Mouse (Mus musculus): ENCODE results near the gene Wnk2.

GRCm38 (mm10) chr13:48994903-48995302, 152.9 kb downstream of the Wnk2 start:
- TF ChIP-seq TAL1 (IDR thresholded peaks at IDR 0.05; ENCODE audit: low read length) (no peak), GATA1 (IDR thresholded peaks at IDR 0.05; ENCODE audit: low read length) (no peak)
